Mouse (Mus musculus) cerebellum, adult 18-20 months (tissue): ENCODE measurements around the gene Fam126b.
A peak's percentile ranks its signal among the peaks of the same experiment; 100 is the strongest.
"Not testable (repeated sequence)": the region's sequence is repeated elsewhere in the genome, so short reads cannot be mapped to it uniquely, and the experiment has no call there.

Experiments
- DNase-seq, 2 experiments: peaks; one replicate each; pipeline ENCODE4 v3.0.0; 2021

Fam126b gene

GRCm38 (mm10) chr1:58568456-58569130 lies 17.5 kb downstream of the Fam126b start:
- no peak for DNase-seq

GRCm38 (mm10) chr1:58566621-58567020 lies 19.5 kb downstream of the Fam126b start:
- DNase-seq = no peak

DNA sequence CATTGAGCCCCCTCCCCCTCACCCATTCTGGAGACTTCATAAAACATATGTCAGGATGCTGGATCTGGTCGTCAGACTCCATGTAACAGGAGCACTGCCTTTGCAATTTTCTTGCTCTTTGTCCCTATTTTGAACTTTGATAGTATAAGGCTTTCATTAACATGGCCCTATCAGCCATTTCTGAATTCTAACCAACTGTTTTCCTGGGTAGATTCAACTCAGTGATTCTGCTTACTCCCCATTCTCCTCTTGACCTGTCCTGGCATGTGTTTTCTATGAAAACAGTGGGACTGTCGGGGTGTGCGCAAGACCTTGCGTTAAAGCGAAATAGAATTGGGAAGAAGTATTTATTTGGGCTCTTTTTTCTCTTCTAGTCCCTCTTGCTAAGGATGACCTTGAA lies 21.1 kb downstream of the Fam126b start:
- no peak for DNase-seq

DNA sequence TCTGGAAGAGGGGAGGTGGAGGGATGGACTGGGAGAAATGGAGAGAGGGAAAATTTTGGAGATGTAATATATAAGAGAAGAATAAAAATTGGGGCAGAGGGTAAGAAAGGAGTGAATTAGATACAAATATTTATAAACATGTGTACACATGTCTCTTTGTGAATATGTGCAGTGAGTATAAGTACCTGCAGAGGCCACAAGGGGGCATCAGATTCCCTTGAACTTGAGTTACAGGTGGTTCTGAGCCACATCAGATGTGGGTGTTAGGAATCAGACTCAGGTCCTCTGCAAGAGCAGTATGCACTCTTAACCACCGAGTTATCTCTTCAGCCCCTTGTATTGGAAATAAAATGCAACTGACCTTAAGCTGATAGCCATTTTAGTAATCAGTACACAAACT lies 23.7 kb downstream of the Fam126b start:
- DNase-seq = peak; percentile 41 to 51

DNA sequence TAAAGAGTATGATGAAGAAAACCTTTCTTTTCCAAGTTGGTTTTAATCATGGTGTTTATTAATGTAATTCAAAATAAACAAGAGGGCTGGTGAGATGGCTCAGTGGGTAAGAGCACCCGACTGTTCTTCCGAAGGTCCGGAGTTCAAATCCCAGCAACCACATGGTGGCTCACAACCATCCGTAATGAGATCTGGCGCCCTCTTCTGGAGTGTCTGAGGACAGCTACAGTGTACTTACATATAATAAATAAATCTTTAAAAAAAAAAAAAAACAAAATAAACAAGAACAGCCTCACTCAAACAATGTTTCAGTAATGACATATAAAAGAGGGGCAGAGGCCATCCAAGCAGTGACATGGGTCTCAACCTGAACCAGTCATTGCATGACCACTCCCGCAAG lies 25.8 kb downstream of the Fam126b start:
- not testable (repeated sequence) for DNase-seq

DNA sequence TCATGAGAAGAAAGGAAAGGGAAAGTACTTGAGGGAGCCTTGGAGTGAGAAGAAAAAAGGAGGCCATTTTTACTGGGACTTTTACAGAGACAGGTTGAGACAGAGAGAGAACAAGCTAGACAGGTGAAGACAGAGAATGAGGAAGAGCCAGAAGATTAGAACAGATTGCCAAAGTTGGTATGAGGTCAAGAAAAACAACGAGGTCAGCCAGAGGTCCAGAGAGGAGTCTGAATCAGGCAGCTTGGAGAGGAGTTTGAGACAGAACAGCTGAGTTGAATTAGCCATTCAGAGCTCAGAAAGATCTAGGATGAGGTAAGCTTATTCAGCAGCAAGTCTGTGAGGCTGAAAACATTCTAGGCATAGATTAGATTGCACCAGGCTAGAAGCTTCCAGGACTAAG lies 44.7 kb downstream of the Fam126b start:
- no peak for DNase-seq

GRCm38 (mm10) chr1:58507249-58507648 lies 78.9 kb downstream of the Fam126b start:
- DNase-seq = no peak

GRCm38 (mm10) chr1:58504577-58505254 lies 81.4 kb downstream of the Fam126b start, which contains the start of gene Orc2:
Gene Orc2 (minus strand): TSS chr1:58505109.
- DNase-seq = peak; percentile 92 to 94

DNA sequence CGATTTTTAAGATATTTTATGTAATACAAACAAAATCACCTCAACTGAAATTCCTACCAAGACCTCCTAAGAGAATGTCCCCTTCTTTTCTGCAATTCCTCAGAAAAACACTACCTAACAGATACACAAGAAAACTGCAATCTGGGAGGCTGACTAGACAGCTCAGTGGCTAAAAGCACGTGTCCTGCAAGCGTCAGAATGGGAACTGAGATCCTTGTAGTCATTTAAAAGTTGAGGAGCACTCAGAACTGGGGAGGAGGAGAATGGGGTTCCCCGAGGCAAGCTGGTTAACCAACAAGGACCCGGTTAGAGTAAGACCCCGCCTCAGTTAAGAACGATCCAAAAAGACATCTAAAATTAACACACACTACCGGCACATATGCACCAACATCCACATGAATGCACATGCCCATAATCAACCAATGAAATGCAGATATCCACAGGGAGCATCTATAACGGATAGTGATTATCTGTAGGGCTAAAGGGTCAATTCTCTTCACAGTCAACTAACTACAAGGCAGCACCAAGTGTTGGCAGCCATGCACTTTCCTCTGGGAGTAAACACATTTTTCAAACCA lies 82.2 kb downstream of the Fam126b start:
- no peak for DNase-seq

GRCm38 (mm10) chr1:58503134-58503533 lies 83.0 kb downstream of the Fam126b start:
- no peak for DNase-seq

GRCm38 (mm10) chr1:58498758-58499157 lies 87.4 kb downstream of the Fam126b start:
- no peak for DNase-seq

GRCm38 (mm10) chr1:58497678-58498077 lies 88.4 kb downstream of the Fam126b start:
- no peak for DNase-seq

- DNase-seq = no peak
Observed at GRCm38 (mm10) chr1:58495603-58496002, 90.5 kb downstream of the Fam126b start.

DNA sequence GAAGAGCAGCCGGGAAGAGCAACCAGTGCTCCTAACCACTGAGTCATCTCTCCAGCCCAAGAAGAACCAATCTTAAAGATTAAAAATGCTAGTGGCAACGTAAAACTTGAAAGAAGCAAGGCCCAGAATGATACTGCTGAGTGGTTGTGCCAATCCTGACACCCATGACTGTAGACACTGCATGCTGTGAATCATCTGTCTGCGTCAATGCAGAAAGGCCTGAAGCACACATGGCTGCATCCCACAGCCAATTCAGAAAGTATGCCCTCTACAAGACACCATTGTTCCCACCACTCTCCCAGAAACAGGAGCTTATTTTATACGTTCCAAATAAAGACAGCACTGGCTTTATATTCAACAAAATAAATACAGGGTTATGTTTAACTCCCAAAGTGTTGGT lies 103.5 kb downstream of the Fam126b start:
- DNase-seq = no peak

- DNase-seq = no peak
Observed at GRCm38 (mm10) chr1:58475662-58476061, 110.5 kb downstream of the Fam126b start.
